Comparison of ENCODE assay signal across 10 mouse cellular contexts in the genomic region with DNA sequence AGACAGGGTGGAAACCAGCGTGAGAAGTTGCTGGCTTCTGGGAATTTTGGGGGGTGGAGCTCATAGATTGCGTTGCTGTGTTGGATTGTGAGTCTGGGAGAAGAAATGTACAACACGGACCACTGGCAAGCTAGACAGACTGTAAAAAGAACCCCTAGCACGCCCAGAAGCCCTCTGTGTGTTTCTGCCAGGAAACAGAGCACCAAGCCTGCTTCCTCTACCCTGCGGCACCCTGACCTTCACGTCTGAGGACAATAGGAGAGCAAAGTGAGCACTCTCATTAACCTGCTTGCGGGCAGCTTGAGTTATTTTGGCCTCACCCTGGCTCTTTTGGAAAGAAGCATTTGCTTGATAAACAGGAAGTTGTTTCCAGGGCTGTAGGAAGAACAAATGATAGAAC.
A peak's percentile ranks its signal among the peaks of the same experiment; 100 is the strongest.
DNase-seq lines count a peak whose midpoint lies in the region; ATAC-seq and TF ChIP-seq lines count a peak whose summit lies in the region.
"Had no signal": no experiment of that assay in that cellular context is flagged by ENCODE, and none has a peak within 500 bp of the region (broad histone marks: within the 10 kb centered on the region; RNA-seq: fewer than 3 reads in every experiment).

No protein-coding gene starts in this region.

- H3K27ac ChIP-seq in heart, adult 2 months: peak overlapping the region; percentile 47
- peak overlapping the region; percentile 83 for H3K27ac ChIP-seq in stomach, embryonic 15.5 days
- H3K27ac ChIP-seq: neural tube, embryonic 12.5 days had no signal

- no peak for TF ChIP-seq CTCF in lung, adult 2 months (IDR thresholded peaks at IDR 0.05; ENCODE audit: insufficient read depth, low read length)
- no peak for TF ChIP-seq CTCF in heart, adult 2 months (IDR thresholded peaks at IDR 0.05)

- DNase-seq in lung, adult 18-20 months: peak; percentile 17 to 29
- DNase-seq in lung, adult 2 months: no peak
- peak; percentile 48 to 62 for DNase-seq in heart, adult 2 months
- peak; percentile 67 for DNase-seq in kidney, adult 9 months
- DNase-seq in frontal cortex, postnatal 10 days (ENCODE audit: low spot score in 2 of 2): no peak
- DNase-seq in right cerebral cortex, adult 18-20 months: no peak
- DNase-seq in layer of hippocampus, adult 18-20 months (ENCODE audit: low spot score in 2 of 2): no peak

- H3K9me3 ChIP-seq in stomach, embryonic 15.5 days: no peaks in the 10 kb centered on the region
- H3K9me3 ChIP-seq: neural tube, embryonic 12.5 days had no signal

- TF ChIP-seq POLR2A in lung, adult 2 months (IDR thresholded peaks at IDR 0.05; ENCODE audit: borderline replicate concordance, extremely low read depth, low read depth, low read length): no peak
- TF ChIP-seq POLR2A in heart, adult 2 months (IDR thresholded peaks at IDR 0.05; ENCODE audit: insufficient read depth, low read depth, low read length): no peak

- H3K27me3 ChIP-seq in heart, adult 2 months (ENCODE audit: control insufficient read depth, insufficient read depth, low read length): no peaks in the 10 kb centered on the region
- no peaks in the 10 kb centered on the region for H3K27me3 ChIP-seq in stomach, embryonic 15.5 days (replicated peaks)
- H3K27me3 ChIP-seq: neural tube, embryonic 12.5 days had no signal

- peaks cover 36% of the 10 kb centered on the region for H3K4me1 ChIP-seq in lung, adult 2 months (ENCODE audit: control insufficient read depth, insufficient read depth, low read length)
- peaks cover 42% of the 10 kb centered on the region for H3K4me1 ChIP-seq in heart, adult 2 months (ENCODE audit: control insufficient read depth, insufficient read depth, low read length)
- H3K4me1 ChIP-seq in stomach, embryonic 15.5 days: peaks cover 34% of the 10 kb centered on the region

- no peaks in the 10 kb centered on the region for H3K79me2 ChIP-seq in heart, adult 2 months (replicated peaks; ENCODE audit: control insufficient read depth, insufficient read depth, low read length)

- H3K4me3 ChIP-seq in lung, adult 2 months (replicated peaks; ENCODE audit: extremely low read depth, low read depth, low read length): no peak overlapping the region
- no peak overlapping the region for H3K4me3 ChIP-seq in heart, adult 2 months
- H3K4me3 ChIP-seq in stomach, embryonic 15.5 days (replicated peaks): no peak overlapping the region
- H3K4me3 ChIP-seq: erythroblast, embryonic 14.5 days; neural tube, embryonic 12.5 days had no signal

- intact Hi-C loops in heart, adult 2 months (cut with DNase I): no loop called here

- 27% methylated on average over 7 of the region's 7 CpGs for WGBS in lung, adult 2 months
- 7% methylated on average over 7 of the region's 7 CpGs for WGBS in heart, adult 2 months
- WGBS in stomach, embryonic 15.5 days: 60% methylated on average over 7 of the region's 7 CpGs

- no peak overlapping the region for H3K4me2 ChIP-seq in stomach, embryonic 15.5 days
- H3K4me2 ChIP-seq: neural tube, embryonic 12.5 days had no signal

- TF ChIP-seq EP300 in heart, adult 2 months (IDR thresholded peaks at IDR 0.05; ENCODE audit: insufficient read depth, low read depth, low read length): 0 out of 2 replicates have a peak, but pooled peaks have one; percentile 32

- 0 out of 2 replicates have a peak overlapping the region, but pooled peaks have one; percentile 23 for H3K9ac ChIP-seq in heart, adult 2 months (ENCODE audit: low read depth, low read length)
- no peak overlapping the region for H3K9ac ChIP-seq in stomach, embryonic 15.5 days
- H3K9ac ChIP-seq: neural tube, embryonic 12.5 days had no signal

- peak; percentile 12; the same call in 1 of the 2 replicates for ATAC-seq in stomach, embryonic 15.5 days (ENCODE audit: insufficient read depth, low FRiP score, low read depth)

- H3K36me3 ChIP-seq in heart, adult 2 months (ENCODE audit: control insufficient read depth, insufficient read depth, low read length): peaks cover 34% of the 10 kb centered on the region
- no peaks in the 10 kb centered on the region for H3K36me3 ChIP-seq in stomach, embryonic 15.5 days
- H3K36me3 ChIP-seq: neural tube, embryonic 12.5 days had no signal

Comparison
In these comparisons a context has a peak if more than half of its experiments do, and no peak if none do; other contexts are left out.
1. DNase-seq: peak in lung, adult 18-20 months (2 of 2), heart, adult 2 months (2 of 2) and kidney, adult 9 months (single experiment); none in lung, adult 2 months (single experiment), frontal cortex, postnatal 10 days (0 of 2), right cerebral cortex, adult 18-20 months (single experiment) and layer of hippocampus, adult 18-20 months (0 of 2).